Comparison of ENCODE assay signal across 8 mouse cellular contexts in genomic region chr7:4789436-4789935, GRCm38 (mm10). TPM values are rescaled to one million over a fixed set of nuclear protein-coding genes. Genes with fewer than 3 reads are reported as not detected.
DNase-seq lines count a peak whose midpoint lies in the region; ATAC-seq lines count a peak whose summit lies in the region.

Gene Tmem238 (minus strand): TSS chr7:4789656.

- 7% methylated on average over 31 of the region's 40 CpGs for WGBS in heart, embryonic 11.5 days (ENCODE audit: insufficient replicate concordance)
- WGBS in kidney, embryonic 16.5 days = 6% methylated on average over 40 of the region's 40 CpGs

- no peak for ATAC-seq in heart, embryonic 11.5 days (replicated peaks; ENCODE audit: insufficient number of reproducible peaks, low FRiP score, low TSS enrichment)
- peak; percentile 37 for ATAC-seq in kidney, embryonic 16.5 days (ENCODE audit: low FRiP score, low TSS enrichment)

- H3K4me3 ChIP-seq in heart, embryonic 11.5 days (ENCODE audit: low read depth, low read length) = peak within 1 kb of the TSS; percentile 65
- peak within 1 kb of the TSS; percentile 66 for H3K4me3 ChIP-seq in kidney, embryonic 16.5 days (ENCODE audit: low read length)

- H3K4me2 ChIP-seq in heart, embryonic 11.5 days = peak within 1 kb of the TSS; percentile 97
- H3K4me2 ChIP-seq in kidney, embryonic 16.5 days (replicated peaks; ENCODE audit: low read depth, low read length) = peak within 1 kb of the TSS; percentile 93

- H3K9me3 ChIP-seq in heart, embryonic 11.5 days (replicated peaks; ENCODE audit: control insufficient read depth, low read length) = no peaks in the 10 kb centered on the region
- H3K9me3 ChIP-seq in kidney, embryonic 16.5 days (ENCODE audit: low read length) = no peaks in the 10 kb centered on the region

- intact Hi-C loops in heart, postnatal 25 days (cut with DNase I) = loop anchor here (2.0 kb wide), 1 partner anchor 49 kb away; the partner anchor contains the start of gene Kmt5c

- H3K36me3 ChIP-seq in heart, embryonic 11.5 days (ENCODE audit: control insufficient read depth, insufficient read depth, low read length) = peaks cover 5% of the 10 kb centered on the region; the same call in 1 of the 2 replicates
- H3K36me3 ChIP-seq in kidney, embryonic 16.5 days (ENCODE audit: insufficient read depth, low read length) = peaks cover 9% of the 10 kb centered on the region

- peak within 1 kb of the TSS; percentile 92 for H3K9ac ChIP-seq in heart, embryonic 11.5 days (ENCODE audit: low read depth, low read length)
- H3K9ac ChIP-seq in kidney, embryonic 16.5 days (replicated peaks; ENCODE audit: low read length) = peak within 1 kb of the TSS; percentile 90

- H3K27ac ChIP-seq in heart, embryonic 11.5 days (ENCODE audit: low read depth, low read length) = peak within 1 kb of the TSS; percentile 30; the same call in 1 of the 2 replicates
- H3K27ac ChIP-seq in kidney, embryonic 16.5 days (ENCODE audit: low read length) = peak within 1 kb of the TSS; percentile 82

- peak; percentile 96 for DNase-seq in heart, adult 11 months
- no peak for DNase-seq in heart, postnatal 25 days (ENCODE audit: low spot score)
- DNase-seq in cerebellum, postnatal 10 days = peak; percentile 74 to 81
- peak; percentile 78 for DNase-seq in lung, postnatal 14 days
- peak; percentile 32 to 33 for DNase-seq in spleen, postnatal 14 days (ENCODE audit: low spot score in 2 of 2)
- DNase-seq in layer of hippocampus, postnatal 14 days (ENCODE audit: low spot score in 2 of 2) = no peak

- H3K27me3 ChIP-seq in heart, embryonic 11.5 days (ENCODE audit: control insufficient read depth, insufficient read depth, low read length) = no peaks in the 10 kb centered on the region; the same call in 1 of the 2 replicates
- no peaks in the 10 kb centered on the region for H3K27me3 ChIP-seq in kidney, embryonic 16.5 days (ENCODE audit: insufficient read depth, low read length)

- H3K4me1 ChIP-seq in heart, embryonic 11.5 days (ENCODE audit: control insufficient read depth, insufficient read depth, low read length) = peaks cover 6% of the 10 kb centered on the region
- peaks cover 23% of the 10 kb centered on the region for H3K4me1 ChIP-seq in kidney, embryonic 16.5 days (ENCODE audit: insufficient read depth, low read length)

RNA-seq across cellular contexts. Expression of gene Tmem238, which starts in this region (rescaled TPM):
- 1 to 10 TPM; 3.5 to 4.3 TPM for total RNA-seq in heart, postnatal 25 days (2021)
- polyA plus RNA-seq in heart, embryonic 11.5 days (2014; fragmentation: Nextera tagmentation; extraction: Ambion mirVana) = 2.2 and 2.4 TPM in 2 replicates
- 12.5 and 14.3 TPM in 2 replicates for polyA plus RNA-seq in kidney, embryonic 16.5 days (2015; fragmentation: Nextera tagmentation; extraction: Ambion mirVana)
- total RNA-seq in layer of hippocampus, postnatal 14 days (2021) = 1 to 10 TPM; 2.4 to 2.6 TPM

Comparison
In these comparisons a context has a peak if more than half of its experiments do, and no peak if none do; other contexts are left out.
1. DNase-seq: peak in heart, adult 11 months (single experiment), cerebellum, postnatal 10 days (2 of 2), lung, postnatal 14 days (single experiment) and spleen, postnatal 14 days (2 of 2); none in heart, postnatal 25 days (single experiment) and layer of hippocampus, postnatal 14 days (0 of 2).